Mouse (Mus musculus): ENCODE measurements around the gene Bard1. TPM values are rescaled to one million over a fixed set of nuclear protein-coding genes. Genes with fewer than 3 reads are reported as not detected.

The Bard1 gene
- polyA plus RNA-seq (2017; shearing (Covaris generic)), result 0.36 TPM

DNA sequence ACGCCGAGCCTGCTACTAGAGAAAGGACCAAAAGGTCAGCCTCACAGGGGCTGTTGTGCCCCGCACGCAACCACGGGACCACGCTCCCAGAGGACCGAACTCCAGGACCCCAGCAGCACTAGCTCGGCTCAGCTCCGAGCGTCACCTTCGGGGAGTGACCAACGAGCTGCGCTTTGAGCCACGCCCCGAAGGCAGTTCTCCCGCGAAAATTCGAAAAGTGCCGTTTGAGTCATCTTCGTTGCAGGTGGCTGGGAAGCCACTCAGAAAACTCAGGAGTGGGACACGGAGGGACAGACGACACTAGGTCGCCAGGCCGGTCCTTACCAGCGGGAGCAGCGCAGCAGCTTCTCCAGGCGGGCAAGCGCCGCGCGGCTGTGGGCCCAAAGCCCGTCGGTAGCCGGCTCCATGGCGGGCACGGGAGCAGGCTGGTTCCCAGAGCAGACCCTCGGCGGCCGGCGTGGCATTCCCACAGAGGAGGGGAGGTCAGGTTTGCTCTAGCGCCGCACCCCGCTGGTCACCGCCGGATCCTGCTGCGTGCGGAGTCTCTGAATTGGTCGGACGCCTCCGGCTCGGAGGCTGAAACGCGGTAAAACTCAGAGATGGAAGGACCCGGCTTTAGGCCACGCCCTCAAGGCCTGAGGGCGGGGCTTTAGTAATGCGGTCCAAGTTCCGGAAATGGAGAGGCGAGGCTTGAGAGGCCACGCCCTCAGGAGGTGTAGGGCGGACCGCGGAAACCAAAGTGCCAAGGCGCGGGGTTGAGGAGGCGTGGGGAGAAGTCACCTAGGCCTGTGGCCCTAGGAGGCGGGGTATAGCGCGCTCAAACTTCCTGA lies at the start of gene Bard1:
Gene Bard1 (minus strand): TSS at position 803 of the 830 bp plus-strand sequence.

Data from naive thymus-derived CD4-positive, alpha-beta T cell, adult 5 months (primary cell).